Mouse (Mus musculus): Measurements from ENCODE around the gene Epor.

The Epor gene

GRCm38 (mm10) chr9:21962416-21963059 is 768 bp downstream of the Epor start:
- DNase-seq: peak; percentile 61 to 73

GRCm38 (mm10) chr9:21962010-21962409 is 1.3 kb downstream of the Epor start:
- DNase-seq: no peak

- no peak for DNase-seq
Observed at GRCm38 (mm10) chr9:21961366-21961980, 1.8 kb downstream of the Epor start.

GRCm38 (mm10) chr9:21960558-21961208 is 2.6 kb downstream of the Epor start:
- DNase-seq: no peak

- DNase-seq: no peak
Observed at GRCm38 (mm10) chr9:21960135-21960534, 3.2 kb downstream of the Epor start.

GRCm38 (mm10) chr9:21959244-21959643 is 4.1 kb downstream of the Epor start:
- no peak for DNase-seq

- DNase-seq: no peak
Observed at GRCm38 (mm10) chr9:21958372-21958771, 4.9 kb downstream of the Epor start.

GRCm38 (mm10) chr9:21955570-21956281 is 7.6 kb downstream of the Epor start, which contains the start of gene Swsap1:
Swsap1 (plus strand) TSS chr9:21955755.
- DNase-seq: peak; percentile 98 to 99

- DNase-seq: no peak
Observed at GRCm38 (mm10) chr9:21955225-21955569, 8.1 kb downstream of the Epor start.

- no peak for DNase-seq
Observed at GRCm38 (mm10) chr9:21954635-21955034, 8.7 kb downstream of the Epor start.

- no peak for DNase-seq
Observed at GRCm38 (mm10) chr9:21953600-21953999, 9.7 kb downstream of the Epor start.

- no peak for DNase-seq
Observed at GRCm38 (mm10) chr9:21951977-21952376, 11.3 kb downstream of the Epor start.

GRCm38 (mm10) chr9:21950322-21950721 is 13.0 kb downstream of the Epor start:
- peak; percentile 47 to 70 for DNase-seq

- no peak for DNase-seq
Observed at GRCm38 (mm10) chr9:21948790-21949189, 14.5 kb downstream of the Epor start.

- DNase-seq: no peak
Observed at GRCm38 (mm10) chr9:21948146-21948545, 15.2 kb downstream of the Epor start.

- no peak for DNase-seq
Observed at GRCm38 (mm10) chr9:21947540-21948130, 15.7 kb downstream of the Epor start.

- DNase-seq: no peak
Observed at GRCm38 (mm10) chr9:21944267-21944666, 19.0 kb downstream of the Epor start.

- no peak for DNase-seq
Observed at GRCm38 (mm10) chr9:21943638-21944037, 19.7 kb downstream of the Epor start.

- DNase-seq: no peak
Observed at GRCm38 (mm10) chr9:21943046-21943445, 20.3 kb downstream of the Epor start.

GRCm38 (mm10) chr9:21938234-21938855 is 25.0 kb downstream of the Epor start:
- no peak for DNase-seq

GRCm38 (mm10) chr9:21937711-21938175 is 25.6 kb downstream of the Epor start:
- no peak for DNase-seq
